Mouse (Mus musculus) lung, embryonic 16.5 days (tissue): Measurements from ENCODE around the gene S100a7a. TPM values are rescaled to one million over a fixed set of nuclear protein-coding genes. Genes with fewer than 3 reads are reported as not detected.

Experiments
- ATAC-seq: fragments of 200-750 bp; cut with Nextera tagmentation; 2 replicates; pipeline ENCODE4 v1.8.0; 2017; ENCODE audit warnings: low read depth, mild to moderate bottlenecking, moderate library complexity
- H3K27ac ChIP-seq: fragments of 300-500 bp; sonication (generic); 2 replicates; pipeline ENCODE4 v1.5.1; 2014; ENCODE audit warnings: mild to moderate bottlenecking, control low read depth, low read length
- H3K27me3 ChIP-seq: fragments of 300-500 bp; sonication (generic); 2 replicates; pipeline ENCODE4 v1.6.1; 2014; ENCODE audit warnings: low read depth, low read length, mixed read lengths; ENCODE audit not compliant: control insufficient read depth, insufficient read depth
- H3K36me3 ChIP-seq: fragments of 300-500 bp; sonication (generic); 2 replicates; pipeline ENCODE4 v1.6.1; 2014; ENCODE audit warnings: low read length; ENCODE audit not compliant: control insufficient read depth, insufficient read depth
- H3K4me1 ChIP-seq: fragments of 300-500 bp; sonication (generic); replicated peaks from 2 replicates; pipeline ENCODE4 v1.6.1; 2014; ENCODE audit warnings: low read length, mixed read lengths; ENCODE audit not compliant: control insufficient read depth, insufficient read depth
- H3K4me2 ChIP-seq: fragments of 300-500 bp; sonication (generic); 2 replicates; pipeline ENCODE4 v1.6.1; 2014; ENCODE audit warnings: low read depth, low read length, control low read depth
- H3K4me3 ChIP-seq: fragments of 300-500 bp; sonication (generic); 2 replicates; pipeline ENCODE4 v1.5.1; 2014; ENCODE audit warnings: mild to moderate bottlenecking, low read length, control low read depth
- H3K9ac ChIP-seq: fragments of 300-500 bp; sonication (generic); 2 replicates; pipeline ENCODE4 v1.6.1; 2014; ENCODE audit warnings: low read length, control low read depth
- H3K9me3 ChIP-seq: fragments of 300-500 bp; sonication (generic); 2 replicates; pipeline ENCODE4 v1.6.1; 2016; ENCODE audit warnings: low read length; ENCODE audit not compliant: control insufficient read depth
- WGBS: fragments of 180-500 bp; shearing (Covaris S2); extraction: QIAGEN DNeasy Blood & Tissue Kit; methylation state at CpG from one replicate; pipeline ENCODE4 v1.1.7; 2014; 5-methylcytosine and 5-hydroxymethylcytosine counted together
- polyA plus RNA-seq: library from polyadenylated mRNA; unstranded; fragments of >200 nt; fragmentation: Nextera tagmentation; extraction: Ambion mirVana; gene quantifications from 2 replicates; pipeline ENCODE4 v1.2.1, GENCODE M21; 2015

The S100a7a gene
- polyA plus RNA-seq, 1 experiment from 2014 or later, result 0.11 TPM

DNA sequence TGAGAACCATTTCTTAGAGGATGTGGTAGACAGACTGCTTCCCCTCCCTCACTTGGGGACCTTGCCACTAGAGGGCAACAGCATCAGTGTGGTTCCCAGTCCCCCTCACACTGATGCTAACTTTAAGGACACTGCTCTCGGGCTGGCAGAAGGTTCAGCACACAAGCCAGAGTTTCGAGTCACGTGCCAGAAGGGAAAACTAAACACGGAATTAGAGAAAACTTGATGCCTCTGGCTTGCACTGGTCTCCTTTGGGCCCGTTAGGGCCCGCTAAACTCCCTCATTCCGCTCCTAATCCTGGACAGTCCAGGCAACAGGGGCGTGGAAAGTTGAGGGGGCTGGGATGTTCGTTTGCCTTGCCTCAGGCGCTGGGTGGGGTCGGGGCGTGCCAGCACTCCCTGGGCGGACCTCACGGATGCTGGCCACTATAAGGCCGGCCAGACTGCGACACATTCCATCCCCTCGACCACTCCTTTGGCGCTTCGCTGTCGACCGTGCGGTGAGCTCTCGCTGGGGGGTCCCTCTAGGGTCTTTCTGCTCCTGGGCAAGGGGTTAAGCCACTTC is 41.0 kb upstream of the S100a7a start, which contains the start of gene S100a6:
S100a6 (plus strand) TSS at position 155 of the 564 bp plus-strand sequence.
- no peaks in the 10 kb centered on the region for H3K36me3 ChIP-seq
- no peak within 1 kb of the TSS for H3K27ac ChIP-seq
- no peaks in the 10 kb centered on the region for H3K27me3 ChIP-seq
- no peaks in the 10 kb centered on the region; the same call in 1 of the 2 replicates for H3K9me3 ChIP-seq
- H3K4me2 ChIP-seq, result peak within 1 kb of the TSS; percentile 73
- H3K4me3 ChIP-seq, result peak within 1 kb of the TSS; percentile 48
- under 1% methylated on average over 23 of the region's 23 CpGs for WGBS
- peak; percentile 81 for ATAC-seq
- H3K4me1 ChIP-seq, result peaks cover 23% of the 10 kb centered on the region
- H3K9ac ChIP-seq, result peak within 1 kb of the TSS; percentile 63

DNA sequence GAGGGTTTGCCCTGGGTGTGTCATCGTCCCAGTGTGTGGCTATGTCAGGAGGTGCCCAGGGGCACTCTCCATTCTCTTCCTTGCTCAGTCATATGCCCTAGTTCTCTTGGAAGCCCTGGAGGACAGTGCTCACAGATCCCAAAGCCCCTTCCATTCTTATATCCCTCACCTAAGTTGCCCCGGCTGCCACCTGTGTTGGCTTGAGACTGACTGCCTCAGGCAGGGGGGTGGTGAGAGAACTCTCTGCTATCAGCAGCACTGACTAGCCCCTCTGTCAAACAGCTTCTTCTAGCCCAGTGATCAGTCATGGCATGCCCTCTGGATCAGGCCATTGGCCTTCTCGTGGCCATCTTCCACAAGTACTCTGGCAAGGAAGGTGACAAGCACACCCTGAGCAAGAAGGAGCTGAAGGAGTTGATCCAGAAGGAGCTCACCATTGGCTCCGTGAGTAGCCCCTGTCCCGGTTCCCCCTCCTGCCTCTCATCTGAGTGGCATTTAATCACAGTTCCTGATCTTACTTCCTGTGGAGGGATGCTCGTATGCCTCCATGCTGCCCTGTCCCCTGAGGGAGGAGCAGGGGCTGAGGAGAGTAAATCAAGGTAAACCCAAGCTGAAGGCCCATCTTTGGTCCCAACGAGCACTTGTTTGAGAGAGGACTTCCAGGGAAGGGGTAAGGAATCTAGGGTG is 40.2 kb upstream of the S100a7a start:
- Histone ChIP-seq H3K9ac (peak overlapping the region; percentile 63), H3K36me3 (no peaks in the 10 kb centered on the region), H3K4me3 (peak overlapping the region; percentile 48), H3K4me2 (peak overlapping the region; percentile 73), H3K9me3 (no peaks in the 10 kb centered on the region; the same call in 1 of the 2 replicates), H3K4me1 (peaks cover 23% of the 10 kb centered on the region), H3K27me3 (no peaks in the 10 kb centered on the region), H3K27ac (no peak overlapping the region; the same call in 1 of the 2 replicates)
- WGBS, result 57% methylated on average over 7 of the region's 7 CpGs
- ATAC-seq, result no peak

DNA sequence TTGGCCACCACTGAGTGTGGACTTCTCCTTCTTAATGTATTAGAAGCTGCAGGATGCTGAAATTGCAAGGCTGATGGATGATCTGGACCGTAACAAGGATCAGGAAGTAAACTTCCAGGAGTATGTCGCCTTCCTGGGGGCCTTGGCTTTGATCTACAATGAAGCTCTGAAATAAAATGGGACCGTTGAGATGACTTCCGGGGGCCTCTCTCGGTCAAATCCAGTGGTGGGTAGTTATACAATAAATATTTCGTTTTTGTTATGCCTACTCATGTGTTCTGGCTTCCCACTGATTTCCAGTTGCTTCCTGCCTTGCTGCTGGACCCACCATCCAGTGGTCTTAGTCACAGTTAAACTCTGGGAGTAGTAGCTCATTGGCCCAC is 39.7 kb upstream of the S100a7a start:
- H3K9ac ChIP-seq, result peak overlapping the region; percentile 36
- no peaks in the 10 kb centered on the region for H3K36me3 ChIP-seq
- no peaks in the 10 kb centered on the region for H3K27me3 ChIP-seq
- peak overlapping the region; percentile 19 for H3K27ac ChIP-seq
- no peak for ATAC-seq
- peak overlapping the region; percentile 73 for H3K4me2 ChIP-seq
- no peaks in the 10 kb centered on the region; the same call in 1 of the 2 replicates for H3K9me3 ChIP-seq
- peak overlapping the region; percentile 48; the same call in 1 of the 2 replicates for H3K4me3 ChIP-seq
- WGBS, result 77% methylated on average over 6 of the region's 6 CpGs
- H3K4me1 ChIP-seq, result peaks cover 23% of the 10 kb centered on the region

DNA sequence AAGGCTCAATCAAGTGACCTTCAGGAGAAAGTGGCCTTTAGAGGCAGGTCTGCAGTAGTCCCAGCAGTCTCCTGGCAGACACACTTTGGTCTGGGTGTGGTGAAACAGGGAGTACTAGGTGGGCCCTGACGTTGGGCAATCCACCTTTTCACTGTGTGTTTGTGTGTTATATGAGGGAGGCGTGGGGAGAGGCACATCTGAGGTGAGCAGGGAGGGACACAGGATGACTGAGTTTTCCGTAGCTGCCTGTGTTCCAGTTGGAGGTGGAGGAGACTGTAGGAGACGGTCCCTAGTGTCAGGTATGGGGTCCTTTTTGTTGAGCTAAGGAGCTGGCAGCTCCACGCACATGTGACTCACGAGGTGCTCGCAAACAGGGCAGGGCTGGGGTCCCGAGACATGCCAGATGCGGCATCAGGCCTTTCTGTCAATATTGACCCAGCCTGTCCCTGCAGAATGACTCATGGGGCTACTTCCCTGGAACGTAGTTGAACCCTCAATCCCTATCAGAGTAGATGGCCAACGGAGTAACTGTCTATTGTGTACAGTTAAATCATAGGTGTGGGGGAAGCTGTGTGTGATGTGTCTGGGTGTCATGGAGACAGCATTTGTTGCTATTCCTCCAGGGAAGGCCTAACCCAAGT is 39.1 kb upstream of the S100a7a start:
- H3K4me2 ChIP-seq, result 0 out of 2 replicates have a peak overlapping the region, but pooled peaks have one; percentile 73
- H3K36me3 ChIP-seq, result no peaks in the 10 kb centered on the region
- peak; percentile 12 for ATAC-seq
- H3K9me3 ChIP-seq, result no peaks in the 10 kb centered on the region; the same call in 1 of the 2 replicates
- peak overlapping the region; percentile 19 for H3K27ac ChIP-seq
- WGBS, result 57% methylated on average over 11 of the region's 11 CpGs
- H3K4me3 ChIP-seq, result no peak overlapping the region; the same call in 1 of the 2 replicates
- H3K27me3 ChIP-seq, result no peaks in the 10 kb centered on the region
- H3K4me1 ChIP-seq, result peaks cover 23% of the 10 kb centered on the region
- H3K9ac ChIP-seq, result peak overlapping the region; percentile 36

DNA sequence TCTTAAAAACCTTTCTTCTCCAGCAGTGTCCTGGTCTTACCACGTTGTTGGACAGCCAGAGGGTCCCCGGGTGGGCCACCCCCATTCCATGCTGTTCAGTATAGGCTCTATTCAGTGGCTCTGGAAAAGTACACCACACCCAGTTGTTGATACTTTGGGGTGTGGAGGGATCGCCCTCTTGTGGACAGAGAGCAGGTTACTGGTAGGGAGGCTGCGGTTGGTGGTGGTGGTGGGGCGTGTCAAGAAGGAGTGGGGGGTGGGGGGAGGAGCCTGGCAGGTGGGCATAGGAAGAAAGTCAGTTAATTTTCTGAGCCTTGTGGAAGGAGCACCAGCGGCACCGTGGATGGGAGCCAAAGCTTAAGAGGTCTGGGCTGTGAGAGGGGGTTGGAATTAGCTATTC is 38.4 kb upstream of the S100a7a start:
- peak overlapping the region; percentile 19; the same call in 1 of the 2 replicates for H3K27ac ChIP-seq
- peak; percentile 86 for ATAC-seq
- peaks cover 23% of the 10 kb centered on the region for H3K4me1 ChIP-seq
- H3K4me3 ChIP-seq, result no peak overlapping the region
- WGBS, result 5% methylated on average over 7 of the region's 7 CpGs
- no peaks in the 10 kb centered on the region for H3K27me3 ChIP-seq
- H3K36me3 ChIP-seq, result no peaks in the 10 kb centered on the region
- no peak overlapping the region for H3K9ac ChIP-seq
- H3K4me2 ChIP-seq, result no peak overlapping the region
- no peaks in the 10 kb centered on the region; the same call in 1 of the 2 replicates for H3K9me3 ChIP-seq

DNA sequence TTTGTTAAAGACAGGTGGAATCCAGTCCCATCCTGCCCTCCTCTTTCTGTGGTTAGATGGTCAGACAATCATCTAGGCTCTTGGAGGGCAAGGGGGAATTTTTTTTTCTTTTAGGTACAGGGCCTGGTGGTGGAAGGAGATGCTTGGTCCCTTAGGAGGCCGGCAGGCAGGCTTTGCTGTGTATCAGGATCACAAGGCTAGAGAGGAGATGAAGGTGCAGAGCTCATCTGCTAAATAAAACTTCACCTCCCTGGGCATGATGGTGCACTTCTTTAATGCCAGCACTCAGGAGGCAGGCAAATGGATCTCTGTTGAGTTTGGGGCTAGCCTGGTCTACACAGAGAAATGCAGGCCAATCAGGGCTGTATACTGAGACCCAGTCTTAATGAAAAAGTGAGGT is 37.9 kb upstream of the S100a7a start:
- H3K4me2 ChIP-seq, result no peak overlapping the region
- no peak overlapping the region for H3K4me3 ChIP-seq
- peak overlapping the region; percentile 64 for H3K27ac ChIP-seq
- no peak for ATAC-seq
- H3K27me3 ChIP-seq, result no peaks in the 10 kb centered on the region
- 37% methylated on average over 1 of the region's 1 CpGs for WGBS
- no peaks in the 10 kb centered on the region for H3K36me3 ChIP-seq
- H3K9me3 ChIP-seq, result no peaks in the 10 kb centered on the region; the same call in 1 of the 2 replicates
- H3K4me1 ChIP-seq, result peaks cover 23% of the 10 kb centered on the region
- no peak overlapping the region for H3K9ac ChIP-seq

DNA sequence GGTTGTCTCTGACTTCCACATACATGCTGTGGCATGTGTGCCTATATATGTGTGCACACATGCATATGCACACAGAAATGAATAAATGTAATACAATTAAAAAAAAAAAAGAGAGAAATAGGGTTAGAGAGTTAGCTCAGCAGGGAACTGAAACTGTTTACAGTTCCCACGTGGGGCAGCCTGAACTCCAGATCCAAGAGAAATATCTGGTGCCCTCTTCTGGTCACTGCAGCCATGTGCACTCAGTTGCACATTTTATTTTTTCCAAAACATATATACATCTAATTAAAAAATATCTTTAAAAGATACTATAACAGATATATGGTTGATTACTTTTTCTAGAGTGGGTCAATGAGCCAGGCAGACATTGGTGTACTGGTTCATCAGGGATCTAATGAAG is 36.2 kb upstream of the S100a7a start:
- Histone ChIP-seq H3K4me1 (peaks cover 23% of the 10 kb centered on the region), H3K9me3 (no peaks in the 10 kb centered on the region; the same call in 1 of the 2 replicates), H3K4me2 (no peak overlapping the region), H3K4me3 (no peak overlapping the region), H3K9ac (no peak overlapping the region), H3K36me3 (no peaks in the 10 kb centered on the region), H3K27ac (no peak overlapping the region), H3K27me3 (no peaks in the 10 kb centered on the region)
- ATAC-seq, result no peak
- 11% methylated on average over 1 of the region's 1 CpGs for WGBS

DNA sequence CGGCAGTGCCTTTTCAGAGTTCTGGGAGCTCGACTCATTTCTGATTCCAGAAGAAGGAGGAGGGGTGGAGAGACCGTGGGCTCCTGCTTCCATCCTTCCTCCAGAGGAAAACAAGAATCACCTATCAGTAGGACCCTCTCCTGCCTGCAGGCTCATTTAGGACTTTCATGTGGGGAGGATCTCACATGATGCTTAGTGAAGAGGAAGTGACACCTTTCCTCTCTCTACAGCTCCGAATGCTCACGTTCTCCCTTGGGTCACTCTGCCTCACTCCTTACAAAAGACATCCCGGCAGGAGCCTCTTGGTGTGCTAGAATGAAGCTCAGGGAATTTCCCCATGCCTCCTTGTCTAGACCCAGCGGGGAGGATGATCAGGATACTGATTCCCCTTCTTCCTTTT is 32.3 kb upstream of the S100a7a start:
- H3K9ac ChIP-seq, result no peak overlapping the region
- H3K27me3 ChIP-seq, result no peaks in the 10 kb centered on the region
- WGBS, result 38% methylated on average over 7 of the region's 7 CpGs
- H3K4me2 ChIP-seq, result no peak overlapping the region
- H3K9me3 ChIP-seq, result no peaks in the 10 kb centered on the region; the same call in 1 of the 2 replicates
- no peak overlapping the region for H3K4me3 ChIP-seq
- no peak overlapping the region for H3K27ac ChIP-seq
- no peak for ATAC-seq
- H3K36me3 ChIP-seq, result no peaks in the 10 kb centered on the region
- H3K4me1 ChIP-seq, result peaks cover 4% of the 10 kb centered on the region

DNA sequence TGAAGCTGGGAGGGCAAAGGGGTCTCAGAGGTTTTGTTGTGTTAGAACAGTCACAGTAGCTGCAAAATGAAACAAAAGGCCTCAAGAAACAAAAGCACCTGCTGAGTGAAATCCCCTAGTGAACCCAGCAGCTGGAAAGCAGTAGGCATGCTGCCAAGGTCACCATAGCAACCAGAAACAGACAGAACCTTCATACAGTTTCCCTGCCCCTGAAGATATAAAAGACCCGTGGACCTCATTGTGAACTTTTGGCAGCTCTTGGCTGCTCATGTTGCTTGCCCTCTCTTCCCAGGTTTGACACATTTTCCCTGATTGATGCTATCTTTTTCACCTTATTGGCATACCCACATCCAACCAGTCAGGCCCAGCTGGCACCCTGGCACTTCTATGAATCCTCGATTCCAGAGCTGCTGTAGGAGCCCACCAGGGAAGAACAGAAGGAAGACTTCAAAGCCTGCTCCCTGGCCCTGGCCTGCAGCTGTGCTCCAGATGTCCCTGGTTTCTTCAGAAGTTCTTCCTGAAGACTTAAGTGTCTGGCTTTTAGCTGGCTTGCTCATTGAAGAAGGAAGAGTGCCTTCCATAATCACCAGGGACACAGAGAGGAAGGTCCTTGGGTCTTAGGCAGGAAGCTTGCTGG is 30.3 kb upstream of the S100a7a start:
- no peak overlapping the region for H3K9ac ChIP-seq
- WGBS, result 11% methylated on average over 2 of the region's 2 CpGs
- no peak overlapping the region; the same call in 1 of the 2 replicates for H3K27ac ChIP-seq
- no peak overlapping the region for H3K4me2 ChIP-seq
- no peak overlapping the region for H3K4me3 ChIP-seq
- ATAC-seq, result peak; percentile 47
- no peaks in the 10 kb centered on the region for H3K9me3 ChIP-seq
- H3K4me1 ChIP-seq, result peaks cover 4% of the 10 kb centered on the region
- H3K27me3 ChIP-seq, result no peaks in the 10 kb centered on the region
- no peaks in the 10 kb centered on the region for H3K36me3 ChIP-seq
